Mouse (Mus musculus) bone marrow, adult 2 months (tissue): ENCODE results near the gene Erap1. TPM values are rescaled to one million over a fixed set of nuclear protein-coding genes. Genes with fewer than 3 reads are reported as not detected.
"Not testable (repeated sequence)": the region's sequence is repeated elsewhere in the genome, so short reads cannot be mapped to it uniquely, and the experiment has no call there.

Experiments used
- H3K27ac ChIP-seq: fragments of 200-500 bp; 2 replicates; pipeline ENCODE4 v1.5.1; 2012; ENCODE audit warnings: low read depth, mild to moderate bottlenecking, control low read depth, inconsistent platforms, low read length; ENCODE audit not compliant: control insufficient read depth, poor library complexity, insufficient read depth
- H3K4me1 ChIP-seq: fragments of 200-500 bp; 2 replicates; pipeline ENCODE4 v1.6.1; 2011; ENCODE audit warnings: low read length; ENCODE audit not compliant: control insufficient read depth, insufficient read depth
- H3K4me3 ChIP-seq: fragments of 200-500 bp; replicated peaks from 2 replicates; pipeline ENCODE3; 2011; ENCODE audit warnings: mild to moderate bottlenecking, low read depth, low read length, control low read depth; ENCODE audit not compliant: control insufficient read depth
- CTCF ChIP-seq: fragments of 200-500 bp; IDR thresholded peaks from 2 replicates; pipeline ENCODE4 v1.5.1; 2011; ENCODE audit warnings: low read length, control low read depth; ENCODE audit not compliant: control insufficient read depth, insufficient read depth
- POLR2A ChIP-seq: fragments of 200-500 bp; IDR thresholded peaks from 2 replicates; pipeline ENCODE4 v1.6.1; 2011; ENCODE audit warnings: low read depth, mild to moderate bottlenecking, control low read depth, low read length, borderline replicate concordance; ENCODE audit not compliant: control insufficient read depth
- WGBS: fragments of 180-500 bp; shearing (Covaris S2); methylation state at CpG from one replicate; pipeline ENCODE4 v1.1.7; 2018; 5-methylcytosine and 5-hydroxymethylcytosine counted together
- polyA plus RNA-seq: library from polyadenylated mRNA; stranded (reverse); fragments of >200 nt; gene quantifications from 2 replicates; pipeline ENCODE4 v1.2.4, GENCODE M21; 2011; ENCODE audit warnings: low replicate concordance; ENCODE audit not compliant: missing spikeins, insufficient read depth, insufficient read length

Gene Erap1
- polyA plus RNA-seq, 1 experiment: 7.8 TPM

GRCm38 (mm10) chr13:74639712-74640522 is 549 bp downstream of the Erap1 start:
- under 1% methylated on average over 48 of the region's 49 CpGs for WGBS
- Histone ChIP-seq H3K4me3 (peak overlapping the region; percentile 98), H3K27ac (peak overlapping the region; percentile 93), H3K4me1 (no peaks in the 10 kb centered on the region)
- peak; percentile 50; the same call in 1 of the 2 replicates for TF ChIP-seq POLR2A
- TF ChIP-seq CTCF: no peak

GRCm38 (mm10) chr13:74640523-74640920 is 1.2 kb downstream of the Erap1 start:
- not testable (repeated sequence) for H3K27ac ChIP-seq, H3K4me1 ChIP-seq
- 36% methylated on average over 3 of the region's 3 CpGs for WGBS
- H3K4me3 ChIP-seq: peak overlapping the region; percentile 98

- Histone ChIP-seq H3K4me1 (no peaks in the 10 kb centered on the region), H3K27ac (no peak overlapping the region), H3K4me3 (no peak overlapping the region)
- 88% methylated on average over 5 of the region's 5 CpGs for WGBS
- TF ChIP-seq POLR2A: no peak
- TF ChIP-seq CTCF: no peak
Observed at GRCm38 (mm10) chr13:74695497-74696193, 56.3 kb downstream of the Erap1 start.

GRCm38 (mm10) chr13:74696225-74696624 is 56.9 kb downstream of the Erap1 start:
- no peak overlapping the region for H3K4me3 ChIP-seq
- TF ChIP-seq POLR2A: no peak
- TF ChIP-seq CTCF: no peak
- WGBS: 71% methylated on average over 3 of the region's 3 CpGs
- no peak overlapping the region for H3K27ac ChIP-seq
- no peaks in the 10 kb centered on the region for H3K4me1 ChIP-seq

GRCm38 (mm10) chr13:74719002-74719401 is 79.6 kb downstream of the Erap1 start:
- no peak overlapping the region for H3K4me3 ChIP-seq
- no peaks in the 10 kb centered on the region for H3K4me1 ChIP-seq
- WGBS: 73% methylated on average over 2 of the region's 2 CpGs
- no peak for TF ChIP-seq POLR2A
- no peak for TF ChIP-seq CTCF
- no peak overlapping the region for H3K27ac ChIP-seq

GRCm38 (mm10) chr13:74733726-74734125 is 94.4 kb downstream of the Erap1 start:
- no peak for TF ChIP-seq CTCF
- TF ChIP-seq POLR2A: no peak

GRCm38 (mm10) chr13:74735834-74736233 is 96.5 kb downstream of the Erap1 start:
- Histone ChIP-seq H3K4me1 (peaks cover 1% of the 10 kb centered on the region; the same call in 1 of the 2 replicates), H3K4me3 (no peak overlapping the region), H3K27ac (peak overlapping the region; percentile 16; the same call in 1 of the 2 replicates)
- WGBS: 69% methylated on average over 5 of the region's 5 CpGs
- no peak for TF ChIP-seq CTCF
- TF ChIP-seq POLR2A: no peak

More at GRCm38 (mm10) chr13:74733726-74734125, 94.4 kb downstream of the Erap1 start:
- WGBS: 80% methylated on average over 4 of the region's 4 CpGs
- Histone ChIP-seq H3K27ac (peak overlapping the region; percentile 16; the same call in 1 of the 2 replicates), H3K4me3 (no peak overlapping the region), H3K4me1 (peaks cover 1% of the 10 kb centered on the region; the same call in 1 of the 2 replicates)

GRCm38 (mm10) chr13:74736396-74736795 is 97.0 kb downstream of the Erap1 start:
- Histone ChIP-seq H3K4me1 (peaks cover 1% of the 10 kb centered on the region; the same call in 1 of the 2 replicates), H3K27ac (peak overlapping the region; percentile 16; the same call in 1 of the 2 replicates), H3K4me3 (no peak overlapping the region)
- 73% methylated on average over 2 of the region's 2 CpGs for WGBS
- TF ChIP-seq CTCF: no peak
- TF ChIP-seq POLR2A: no peak

Other genes starting within 250 kb of the Erap1 start
- gene Zfp72, start 248.7 kb upstream of the Erap1 start, polyA plus RNA-seq: 0.40 and 0.72 TPM in 2 replicates
- gene Ftl1-ps1, start 239.9 kb upstream of the Erap1 start, polyA plus RNA-seq: 295 and 726 TPM in 2 replicates
- gene Zfp825, start 145.6 kb upstream of the Erap1 start, polyA plus RNA-seq: 9.6 and 14.5 TPM in 2 replicates
- gene Cast, start 169.2 kb downstream of the Erap1 start, polyA plus RNA-seq: 68.9 and 74.9 TPM in 2 replicates